Mouse (Mus musculus): ENCODE data around the gene Dnah2. TPM values are rescaled to one million over a fixed set of nuclear protein-coding genes. Genes with fewer than 3 reads are reported as not detected.
A peak's percentile ranks its signal among the peaks of the same experiment; 100 is the strongest.

The Dnah2 gene
- polyA plus RNA-seq, 1 experiment from 2014 or later, result 0.17 TPM

DNA sequence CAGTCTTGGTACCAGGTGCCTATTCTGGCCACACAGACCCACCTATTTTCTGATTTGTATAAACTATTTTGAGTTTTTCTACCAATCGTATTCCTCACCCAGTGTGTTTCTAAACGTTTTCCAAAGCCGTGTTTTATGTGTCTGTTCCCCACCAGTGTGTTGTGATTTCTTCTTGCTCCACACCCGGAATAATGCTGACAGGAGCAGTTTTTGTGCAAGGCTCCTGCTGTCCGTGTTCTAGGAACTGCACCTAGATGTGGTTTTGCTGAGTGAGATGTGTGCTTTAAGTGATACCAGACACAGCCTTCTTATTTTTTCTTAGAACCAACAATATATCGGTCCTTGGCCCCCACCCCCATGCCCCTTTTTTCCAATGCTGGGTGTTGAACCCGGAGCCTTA is 35.1 kb upstream of the Dnah2 start:
- Histone ChIP-seq H3K4me2 (ENCODE audit: low read depth, low read length) (no peak overlapping the region), H3K4me3 (ENCODE audit: low read length) (no peak overlapping the region), H3K36me3 (ENCODE audit: control insufficient read depth, insufficient read depth) (peaks cover 18% of the 10 kb centered on the region), H3K4me1 (ENCODE audit: control insufficient read depth, insufficient read depth, low read length) (peaks cover 9% of the 10 kb centered on the region), H3K9me3 (replicated peaks; ENCODE audit: control insufficient read depth, low read length) (no peaks in the 10 kb centered on the region), H3K9ac (ENCODE audit: low read length) (no peak overlapping the region), H3K27me3 (ENCODE audit: control insufficient read depth, insufficient read depth, low read length) (no peaks in the 10 kb centered on the region), H3K27ac (ENCODE audit: low read length) (no peak overlapping the region)
- 82% methylated on average over 7 of the region's 7 CpGs for WGBS
- ATAC-seq (replicated peaks; ENCODE audit: extremely low read depth, insufficient read depth, low FRiP score), result no peak

GRCm38 (mm10) chr11:69582230-69582805 is 33.4 kb upstream of the Dnah2 start:
- Histone ChIP-seq H3K27me3 (ENCODE audit: control insufficient read depth, insufficient read depth, low read length) (no peaks in the 10 kb centered on the region), H3K9me3 (replicated peaks; ENCODE audit: control insufficient read depth, low read length) (no peaks in the 10 kb centered on the region), H3K4me3 (ENCODE audit: low read length) (peak overlapping the region; percentile 88), H3K9ac (ENCODE audit: low read length) (peak overlapping the region; percentile 80), H3K27ac (ENCODE audit: low read length) (no peak overlapping the region; the same call in 1 of the 2 replicates), H3K36me3 (ENCODE audit: control insufficient read depth, insufficient read depth) (peaks cover 2% of the 10 kb centered on the region; the same call in 1 of the 2 replicates), H3K4me1 (ENCODE audit: control insufficient read depth, insufficient read depth, low read length) (peaks cover 20% of the 10 kb centered on the region), H3K4me2 (ENCODE audit: low read depth, low read length) (peak overlapping the region; percentile 79)
- WGBS, result 58% methylated on average over 9 of the region's 9 CpGs
- no peak for ATAC-seq (replicated peaks; ENCODE audit: extremely low read depth, insufficient read depth, low FRiP score)

DNA sequence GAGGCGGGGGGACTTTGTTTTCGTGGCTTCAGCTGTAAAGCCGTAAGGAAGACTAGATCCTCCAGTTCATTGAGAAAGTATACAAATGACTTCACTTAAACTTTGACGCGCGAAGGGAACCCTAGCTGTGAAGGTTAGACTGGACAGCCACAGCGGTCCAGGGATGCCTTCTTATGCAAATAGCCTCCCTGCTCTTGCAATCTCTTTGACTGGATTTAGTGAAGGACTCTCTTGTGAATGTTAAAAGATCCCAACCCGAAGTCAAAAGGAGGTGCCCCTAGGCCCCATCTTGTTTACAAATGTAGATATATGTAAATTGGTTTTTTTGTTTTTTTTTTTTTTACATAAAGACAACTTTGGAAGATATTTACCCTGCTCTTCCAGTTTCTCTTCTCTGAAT is 32.9 kb upstream of the Dnah2 start:
- H3K27ac ChIP-seq (ENCODE audit: low read length), result peak overlapping the region; percentile 96
- ATAC-seq (replicated peaks; ENCODE audit: extremely low read depth, insufficient read depth, low FRiP score), result no peak
- no peaks in the 10 kb centered on the region for H3K27me3 ChIP-seq (ENCODE audit: control insufficient read depth, insufficient read depth, low read length)
- 2% methylated on average over 8 of the region's 8 CpGs for WGBS
- H3K4me2 ChIP-seq (ENCODE audit: low read depth, low read length), result peak overlapping the region; percentile 79
- peaks cover 24% of the 10 kb centered on the region for H3K4me1 ChIP-seq (ENCODE audit: control insufficient read depth, insufficient read depth, low read length)
- H3K9ac ChIP-seq (ENCODE audit: low read length), result peak overlapping the region; percentile 80
- H3K36me3 ChIP-seq (ENCODE audit: control insufficient read depth, insufficient read depth), result peaks cover 2% of the 10 kb centered on the region; the same call in 1 of the 2 replicates
- H3K4me3 ChIP-seq (ENCODE audit: low read length), result peak overlapping the region; percentile 88
- no peaks in the 10 kb centered on the region for H3K9me3 ChIP-seq (replicated peaks; ENCODE audit: control insufficient read depth, low read length)

GRCm38 (mm10) chr11:69581147-69581688 is 32.3 kb upstream of the Dnah2 start:
- peak; percentile 80 for ATAC-seq (replicated peaks; ENCODE audit: extremely low read depth, insufficient read depth, low FRiP score)
- 0% methylated on average over 36 of the region's 36 CpGs for WGBS
- peak overlapping the region; percentile 88 for H3K4me3 ChIP-seq (ENCODE audit: low read length)

GRCm38 (mm10) chr11:69580572-69581146 is 31.7 kb upstream of the Dnah2 start:
- WGBS, result under 1% methylated on average over 25 of the region's 25 CpGs
- peaks cover 24% of the 10 kb centered on the region for H3K4me1 ChIP-seq (ENCODE audit: control insufficient read depth, insufficient read depth, low read length)
- peaks cover 2% of the 10 kb centered on the region; the same call in 1 of the 2 replicates for H3K36me3 ChIP-seq (ENCODE audit: control insufficient read depth, insufficient read depth)
- no peaks in the 10 kb centered on the region for H3K9me3 ChIP-seq (replicated peaks; ENCODE audit: control insufficient read depth, low read length)
- peak overlapping the region; percentile 96 for H3K27ac ChIP-seq (ENCODE audit: low read length)
- H3K4me3 ChIP-seq (ENCODE audit: low read length), result peak overlapping the region; percentile 88
- no peaks in the 10 kb centered on the region for H3K27me3 ChIP-seq (ENCODE audit: control insufficient read depth, insufficient read depth, low read length)
- H3K4me2 ChIP-seq (ENCODE audit: low read depth, low read length), result peak overlapping the region; percentile 79
- ATAC-seq (replicated peaks; ENCODE audit: extremely low read depth, insufficient read depth, low FRiP score), result no peak
- peak overlapping the region; percentile 80 for H3K9ac ChIP-seq (ENCODE audit: low read length)

More at GRCm38 (mm10) chr11:69581147-69581688, 32.3 kb upstream of the Dnah2 start:
- Histone ChIP-seq H3K27me3 (ENCODE audit: control insufficient read depth, insufficient read depth, low read length) (no peaks in the 10 kb centered on the region), H3K36me3 (ENCODE audit: control insufficient read depth, insufficient read depth) (peaks cover 2% of the 10 kb centered on the region; the same call in 1 of the 2 replicates), H3K4me1 (ENCODE audit: control insufficient read depth, insufficient read depth, low read length) (peaks cover 24% of the 10 kb centered on the region), H3K9me3 (replicated peaks; ENCODE audit: control insufficient read depth, low read length) (no peaks in the 10 kb centered on the region), H3K9ac (ENCODE audit: low read length) (peak overlapping the region; percentile 80), H3K4me2 (ENCODE audit: low read depth, low read length) (peak overlapping the region; percentile 79), H3K27ac (ENCODE audit: low read length) (peak overlapping the region; percentile 96)

DNA sequence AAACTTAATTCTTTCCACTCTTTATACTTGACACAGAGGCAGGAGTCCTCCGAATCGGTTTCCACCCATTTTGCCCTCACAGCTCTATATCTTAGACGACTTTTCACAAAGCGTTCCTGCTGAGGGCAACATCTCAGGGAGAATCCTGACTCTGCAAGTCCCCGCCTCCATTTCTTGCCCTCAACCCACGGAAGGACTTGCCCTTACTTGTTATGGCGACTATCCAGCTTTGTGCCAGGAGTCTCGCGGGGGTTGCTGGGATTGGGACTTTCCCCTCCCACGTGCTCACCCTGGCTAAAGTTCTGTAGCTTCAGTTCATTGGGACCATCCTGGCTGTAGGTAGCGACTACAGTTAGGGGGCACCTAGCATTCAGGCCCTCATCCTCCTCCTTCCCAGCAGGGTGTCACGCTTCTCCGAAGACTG is 31.2 kb upstream of the Dnah2 start, which contains the start of the genes Wrap53 and Trp53:
Wrap53 (minus strand) TSS at position 165 of the 424 bp plus-strand sequence.
Trp53 (plus strand) TSS at position 269 of the 424 bp plus-strand sequence.
- Histone ChIP-seq H3K9me3 (replicated peaks; ENCODE audit: control insufficient read depth, low read length) (no peaks in the 10 kb centered on the region), H3K27ac (ENCODE audit: low read length) (peak within 1 kb of the TSS; percentile 96), H3K36me3 (ENCODE audit: control insufficient read depth, insufficient read depth) (peaks cover 2% of the 10 kb centered on the region; the same call in 1 of the 2 replicates), H3K4me2 (ENCODE audit: low read depth, low read length) (peak within 1 kb of the TSS; percentile 79), H3K9ac (ENCODE audit: low read length) (peak within 1 kb of the TSS; percentile 81), H3K4me3 (ENCODE audit: low read length) (peak within 1 kb of the TSS; percentile 88), H3K27me3 (ENCODE audit: control insufficient read depth, insufficient read depth, low read length) (no peaks in the 10 kb centered on the region), H3K4me1 (ENCODE audit: control insufficient read depth, insufficient read depth, low read length) (peaks cover 24% of the 10 kb centered on the region)
- ATAC-seq (replicated peaks; ENCODE audit: extremely low read depth, insufficient read depth, low FRiP score), result peak; percentile 68
- WGBS, result 0% methylated on average over 13 of the region's 13 CpGs

- Histone ChIP-seq H3K27me3 (ENCODE audit: control insufficient read depth, insufficient read depth, low read length) (no peaks in the 10 kb centered on the region), H3K4me3 (ENCODE audit: low read length) (peak overlapping the region; percentile 88), H3K4me1 (ENCODE audit: control insufficient read depth, insufficient read depth, low read length) (peaks cover 24% of the 10 kb centered on the region), H3K9ac (ENCODE audit: low read length) (peak overlapping the region; percentile 81), H3K9me3 (replicated peaks; ENCODE audit: control insufficient read depth, low read length) (no peaks in the 10 kb centered on the region), H3K4me2 (ENCODE audit: low read depth, low read length) (peak overlapping the region; percentile 79), H3K36me3 (ENCODE audit: control insufficient read depth, insufficient read depth) (peaks cover 2% of the 10 kb centered on the region; the same call in 1 of the 2 replicates), H3K27ac (ENCODE audit: low read length) (peak overlapping the region; percentile 96)
- ATAC-seq (replicated peaks; ENCODE audit: extremely low read depth, insufficient read depth, low FRiP score), result peak; percentile 85
- WGBS, result under 1% methylated on average over 39 of the region's 39 CpGs
These were observed 30.5 kb upstream of the Dnah2 start for GRCm38 (mm10) chr11:69579128-69580017.

DNA sequence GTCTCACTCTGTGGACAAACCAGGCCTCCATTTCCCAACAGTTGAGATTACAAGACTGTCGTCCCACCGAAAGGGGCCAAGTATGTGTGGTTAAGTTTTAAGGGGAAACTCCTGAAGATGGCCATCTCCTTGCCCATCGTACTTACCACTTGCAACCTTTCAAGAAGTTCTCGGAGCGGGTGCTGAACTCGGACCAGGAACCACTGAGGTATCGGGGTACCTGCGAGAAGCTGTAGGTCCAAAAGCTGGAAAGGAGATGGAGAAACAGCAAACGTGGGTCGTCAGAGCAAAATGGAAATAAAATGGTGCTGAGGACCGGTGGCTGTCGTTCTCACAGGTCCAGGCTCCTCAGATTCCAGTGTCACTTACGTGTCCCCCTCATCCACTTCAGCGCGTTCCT is 29.4 kb upstream of the Dnah2 start:
- WGBS, result 8% methylated on average over 15 of the region's 15 CpGs

More for the DNA sequence above, 29.4 kb upstream of the Dnah2 start:
- no peaks in the 10 kb centered on the region for H3K9me3 ChIP-seq (replicated peaks; ENCODE audit: control insufficient read depth, low read length)
- H3K4me2 ChIP-seq (ENCODE audit: low read depth, low read length), result peak overlapping the region; percentile 79
- H3K27me3 ChIP-seq (ENCODE audit: control insufficient read depth, insufficient read depth, low read length), result no peaks in the 10 kb centered on the region
- H3K9ac ChIP-seq (ENCODE audit: low read length), result peak overlapping the region; percentile 81
- ATAC-seq (replicated peaks; ENCODE audit: extremely low read depth, insufficient read depth, low FRiP score), result no peak
- no peaks in the 10 kb centered on the region for H3K36me3 ChIP-seq (ENCODE audit: control insufficient read depth, insufficient read depth)
- no peak overlapping the region for H3K27ac ChIP-seq (ENCODE audit: low read length)
- H3K4me3 ChIP-seq (ENCODE audit: low read length), result peak overlapping the region; percentile 88
- H3K4me1 ChIP-seq (ENCODE audit: control insufficient read depth, insufficient read depth, low read length), result peaks cover 24% of the 10 kb centered on the region
